In genomic region chr2:84799041-84799561, GRCm38 (mm10) we compare ENCODE assay signal across 8 mouse cellular contexts. TPM values are rescaled to one million over a fixed set of nuclear protein-coding genes. Genes with fewer than 3 reads are reported as not detected.
DNase-seq lines count a peak whose midpoint lies in the region; ATAC-seq lines count a peak whose summit lies in the region.

No protein-coding gene starts in this region.

- intact Hi-C loops in left cerebral cortex, postnatal 14 days (cut with DNase I), result loop anchor here (2.0 kb wide), 1 partner anchor 56 kb away; the partner anchor contains the start of gene Gm19426

- no peaks in the 10 kb centered on the region for H3K9me3 ChIP-seq in intestine, embryonic 15.5 days

- H3K4me1 ChIP-seq in intestine, embryonic 15.5 days (replicated peaks), result peaks cover 6% of the 10 kb centered on the region; the same call in 1 of the 2 replicates

- DNase-seq in urinary bladder, adult 18-20 months (ENCODE audit: low spot score in 2 of 2), result peak; percentile 36 to 50
- DNase-seq in urinary bladder, adult 2 months (ENCODE audit: low spot score), result no peak
- DNase-seq in embryo, embryonic 11 days, result peak; percentile 85
- peak; percentile 48 for DNase-seq in gastrocnemius, postnatal 25 days
- DNase-seq in left cerebral cortex, postnatal 14 days (ENCODE audit: low spot score in 2 of 2), result peak; percentile 72 to 75
- DNase-seq in skeletal muscle tissue, adult 2 months (ENCODE audit: low read depth, low spot score), result peak; percentile 64

- no peaks in the 10 kb centered on the region for H3K36me3 ChIP-seq in intestine, embryonic 15.5 days

- no peaks in the 10 kb centered on the region for H3K27me3 ChIP-seq in intestine, embryonic 15.5 days (replicated peaks)

- H3K27ac ChIP-seq in intestine, embryonic 15.5 days, result peak overlapping the region; percentile 65

- ATAC-seq in intestine, embryonic 15.5 days, result peak; percentile 81
- ATAC-seq in megakaryocyte-erythroid progenitor cell, adult 5-6 weeks (replicated peaks; ENCODE audit: low FRiP score, low TSS enrichment, poor library complexity, severe bottlenecking), result peak; percentile 67

- WGBS in intestine, embryonic 15.5 days, result 1% methylated on average over 16 of the region's 16 CpGs

- peak overlapping the region; percentile 93 for H3K4me2 ChIP-seq in intestine, embryonic 15.5 days (replicated peaks)

- peak overlapping the region; percentile 54 for H3K9ac ChIP-seq in intestine, embryonic 15.5 days

- peak overlapping the region; percentile 58 for H3K4me3 ChIP-seq in intestine, embryonic 15.5 days (replicated peaks)

RNA-seq across cellular contexts. Expression of gene Ube2l6, which starts 0.5 kb away (rescaled TPM):
- polyA plus RNA-seq in urinary bladder, adult 2 months (2012; rRNA removed), result 36.2 and 36.3 TPM in 2 replicates
- total RNA-seq in gastrocnemius, postnatal 25 days (2021), result 1 to 10 TPM; 4.2 to 8.1 TPM
- 46.5 TPM in 2 replicates for polyA plus RNA-seq in intestine, embryonic 15.5 days (2015; fragmentation: Nextera tagmentation; extraction: Ambion mirVana)
- total RNA-seq in left cerebral cortex, postnatal 14 days (2021), result 1 to 10 TPM; 5.1 to 6.0 TPM
- total RNA-seq in megakaryocyte-erythroid progenitor cell, adult 5-6 weeks (2014; fragmentation: Nextera tagmentation), result 37.2 and 56.9 TPM in 2 replicates
- 35.3 and 56.3 TPM in 2 replicates for total RNA-seq in megakaryocyte-erythroid progenitor cell, adult 5-6 weeks (2017)

RNA-seq across cellular contexts. Expression of gene Smtnl1, which starts 23.4 kb away (rescaled TPM):
- polyA plus RNA-seq in urinary bladder, adult 2 months (2012; rRNA removed), result not detected in 2 replicates
- total RNA-seq in gastrocnemius, postnatal 25 days (2021), result 100 to 1,000 TPM; 101 to 105 TPM
- 0.08 and 0.13 TPM in 2 replicates for polyA plus RNA-seq in intestine, embryonic 15.5 days (2015; fragmentation: Nextera tagmentation; extraction: Ambion mirVana)
- not detected for total RNA-seq in left cerebral cortex, postnatal 14 days (2021)
- not detected in 2 replicates for total RNA-seq in megakaryocyte-erythroid progenitor cell, adult 5-6 weeks (2014; fragmentation: Nextera tagmentation)
- total RNA-seq in megakaryocyte-erythroid progenitor cell, adult 5-6 weeks (2017), result not detected in 2 replicates

RNA-seq across cellular contexts. Expression of gene Serping1, which starts 23.9 kb away (rescaled TPM):
- 711 and 879 TPM in 2 replicates for polyA plus RNA-seq in urinary bladder, adult 2 months (2012; rRNA removed)
- 10 to 100 TPM; 46.7 to 59.3 TPM for total RNA-seq in gastrocnemius, postnatal 25 days (2021)
- polyA plus RNA-seq in intestine, embryonic 15.5 days (2015; fragmentation: Nextera tagmentation; extraction: Ambion mirVana), result 59.7 and 60.5 TPM in 2 replicates
- total RNA-seq in left cerebral cortex, postnatal 14 days (2021), result 1 to 10 TPM; 5.9 to 6.8 TPM
- not detected in 2 replicates for total RNA-seq in megakaryocyte-erythroid progenitor cell, adult 5-6 weeks (2014; fragmentation: Nextera tagmentation)
- total RNA-seq in megakaryocyte-erythroid progenitor cell, adult 5-6 weeks (2017), result not detected in 2 replicates

RNA-seq across cellular contexts. Expression of gene Timm10, which starts 27.7 kb away (rescaled TPM):
- polyA plus RNA-seq in urinary bladder, adult 2 months (2012; rRNA removed), result 35.0 and 47.5 TPM in 2 replicates
- total RNA-seq in gastrocnemius, postnatal 25 days (2021), result 10 to 100 TPM; 49.3 to 51.3 TPM
- polyA plus RNA-seq in intestine, embryonic 15.5 days (2015; fragmentation: Nextera tagmentation; extraction: Ambion mirVana), result 56.1 and 67.2 TPM in 2 replicates
- 10 to 100 TPM; 59.7 to 63.5 TPM for total RNA-seq in left cerebral cortex, postnatal 14 days (2021)
- 91.6 and 94.6 TPM in 2 replicates for total RNA-seq in megakaryocyte-erythroid progenitor cell, adult 5-6 weeks (2014; fragmentation: Nextera tagmentation)
- 48.9 and 88.0 TPM in 2 replicates for total RNA-seq in megakaryocyte-erythroid progenitor cell, adult 5-6 weeks (2017)

RNA-seq across cellular contexts. Expression of gene Slc43a1, which starts 39.5 kb away (rescaled TPM):
- polyA plus RNA-seq in urinary bladder, adult 2 months (2012; rRNA removed), result 11.4 and 12.6 TPM in 2 replicates
- total RNA-seq in gastrocnemius, postnatal 25 days (2021), result 1 to 10 TPM; 7.7 to 8.4 TPM
- polyA plus RNA-seq in intestine, embryonic 15.5 days (2015; fragmentation: Nextera tagmentation; extraction: Ambion mirVana), result 15.0 and 16.3 TPM in 2 replicates
- total RNA-seq in left cerebral cortex, postnatal 14 days (2021), result under 1 TPM; 0.15 to 0.24 TPM
- 96.3 and 117 TPM in 2 replicates for total RNA-seq in megakaryocyte-erythroid progenitor cell, adult 5-6 weeks (2014; fragmentation: Nextera tagmentation)
- 40.1 and 70.3 TPM in 2 replicates for total RNA-seq in megakaryocyte-erythroid progenitor cell, adult 5-6 weeks (2017)

Comparison
In these comparisons a context has a peak if more than half of its experiments do, and no peak if none do; other contexts are left out.
1. RNA of gene Smtnl1, which starts 23.4 kb away (total RNA-seq): 101 to 105 TPM in gastrocnemius, postnatal 25 days; not detected in left cerebral cortex, postnatal 14 days and not detected in megakaryocyte-erythroid progenitor cell, adult 5-6 weeks; every median in the first group is over 100 times any median in the second.
2. RNA of gene Serping1, which starts 23.9 kb away (total RNA-seq): 46.7 to 59.3 TPM in gastrocnemius, postnatal 25 days and 5.9 to 6.8 TPM in left cerebral cortex, postnatal 14 days; not detected in megakaryocyte-erythroid progenitor cell, adult 5-6 weeks; every median in the first group is over 4 times any median in the second.